Mouse (Mus musculus) bone marrow macrophage, adult 2 months (primary cell): ENCODE data around the gene Grid1.

Experiments
- CTCF ChIP-seq: IDR thresholded peaks from 2 replicates; pipeline ENCODE4 v1.5.1; 2012; ENCODE audit warnings: low read depth, mild to moderate bottlenecking, low read length, moderate library complexity
- POLR2A ChIP-seq: IDR thresholded peaks from 2 replicates; pipeline ENCODE4 v1.6.1; 2012; ENCODE audit warnings: mild to moderate bottlenecking, low read depth, low read length, borderline replicate concordance

- no peak for TF ChIP-seq CTCF
- no peak for TF ChIP-seq POLR2A
Measured at GRCm38 (mm10) chr14:35179076-35179475, 359.2 kb downstream of the Grid1 start.
